Mouse (Mus musculus): ENCODE measurements around the gene Dennd4a.

- TF ChIP-seq GATA1 (IDR thresholded peaks at IDR 0.05; ENCODE audit: low read length) (peak; percentile 90), TAL1 (IDR thresholded peaks at IDR 0.05; ENCODE audit: low read length) (peak; percentile 85)
These were observed 18.5 kb upstream of the Dennd4a start for GRCm38 (mm10) chr9:64792379-64793274.
